12 mouse cellular contexts compared by ENCODE assay signal in the genomic region with DNA sequence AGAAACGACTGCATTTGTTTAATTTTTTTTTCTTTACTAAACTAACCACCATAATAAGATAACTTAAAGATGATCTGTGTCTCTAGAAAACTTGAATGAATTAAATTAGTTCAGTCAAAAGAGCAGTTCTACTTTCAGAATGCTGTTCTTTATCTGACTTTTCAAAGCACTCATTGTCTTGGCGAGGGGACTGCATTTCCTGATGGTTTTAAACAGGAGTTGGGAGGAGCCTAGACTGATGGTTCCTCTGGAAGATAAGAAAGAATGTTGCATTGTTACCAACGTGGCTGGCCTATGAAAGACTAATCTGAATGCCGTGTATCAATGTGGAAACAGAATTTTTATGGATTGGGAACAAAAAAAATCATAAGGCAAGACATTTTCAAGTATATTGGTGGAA. TPM values are rescaled to one million over a fixed set of nuclear protein-coding genes. Genes with fewer than 3 reads are reported as not detected.
DNase-seq lines count a peak whose midpoint lies in the region; ATAC-seq and TF ChIP-seq lines count a peak whose summit lies in the region.
"Had no signal": no experiment of that assay in that cellular context is flagged by ENCODE, and none has a peak within 500 bp of the region (broad histone marks: within the 10 kb centered on the region; RNA-seq: fewer than 3 reads in every experiment).

No protein-coding gene starts in this region.

- no peaks in the 10 kb centered on the region for H3K9me3 ChIP-seq in hindbrain, embryonic 14.5 days (ENCODE audit: control insufficient read depth, low read length)
- no peaks in the 10 kb centered on the region for H3K9me3 ChIP-seq in hindbrain, embryonic 11.5 days (ENCODE audit: control insufficient read depth, low read length)
- no peaks in the 10 kb centered on the region for H3K9me3 ChIP-seq in ES-Bruce4 (replicated peaks; ENCODE audit: control insufficient read depth, insufficient read depth, low read length, poor library complexity, severe bottlenecking)
- no peaks in the 10 kb centered on the region for H3K9me3 ChIP-seq in intestine, embryonic 16.5 days (ENCODE audit: control insufficient read depth, low read length)

- no peak overlapping the region for H3K4me2 ChIP-seq in hindbrain, embryonic 14.5 days (replicated peaks)
- no peak overlapping the region for H3K4me2 ChIP-seq in hindbrain, embryonic 11.5 days (replicated peaks; ENCODE audit: low read depth, low read length)
- no peak overlapping the region for H3K4me2 ChIP-seq in intestine, embryonic 16.5 days (ENCODE audit: low read depth, low read length)

- no peak for ATAC-seq in hindbrain, embryonic 14.5 days (ENCODE audit: low FRiP score)
- ATAC-seq in hindbrain, embryonic 11.5 days (ENCODE audit: low FRiP score), result no peak
- ATAC-seq in intestine, embryonic 16.5 days, result 0 out of 2 replicates have a peak, but pooled peaks have one; percentile 52
- ATAC-seq in inflammation-experienced regulatory T-cells, adult 6 months, result no peak

- TF ChIP-seq EP300 in ES-Bruce4 (IDR thresholded peaks at IDR 0.05; ENCODE audit: insufficient read depth, low read depth, low read length), result no peak

- no peaks in the 10 kb centered on the region for H3K27me3 ChIP-seq in hindbrain, embryonic 14.5 days (ENCODE audit: control insufficient read depth, insufficient read depth, low read length)
- H3K27me3 ChIP-seq in hindbrain, embryonic 11.5 days (ENCODE audit: control insufficient read depth, insufficient read depth, low read length), result no peaks in the 10 kb centered on the region
- H3K27me3 ChIP-seq in ES-Bruce4 (ENCODE audit: control insufficient read depth, insufficient read depth, low read length, poor library complexity, severe bottlenecking), result no peaks in the 10 kb centered on the region
- H3K27me3 ChIP-seq in intestine, embryonic 16.5 days (replicated peaks; ENCODE audit: control insufficient read depth, insufficient read depth, low read length), result no peaks in the 10 kb centered on the region

- TF ChIP-seq CTCF in ES-Bruce4 (IDR thresholded peaks at IDR 0.05; ENCODE audit: low read depth, low read length), result no peak

- 5% methylated on average over 4 of the region's 4 CpGs for WGBS in hindbrain, embryonic 14.5 days
- WGBS in hindbrain, embryonic 11.5 days, result 15% methylated on average over 4 of the region's 4 CpGs
- WGBS in intestine, embryonic 16.5 days, result 15% methylated on average over 4 of the region's 4 CpGs

- H3K4me1 ChIP-seq in hindbrain, embryonic 14.5 days (replicated peaks; ENCODE audit: control insufficient read depth, insufficient read depth, low read length), result peaks cover 39% of the 10 kb centered on the region
- peaks cover 5% of the 10 kb centered on the region; the same call in 1 of the 2 replicates for H3K4me1 ChIP-seq in hindbrain, embryonic 11.5 days (replicated peaks; ENCODE audit: control insufficient read depth, insufficient read depth, low read length)
- peaks cover 12% of the 10 kb centered on the region for H3K4me1 ChIP-seq in ES-Bruce4 (ENCODE audit: control insufficient read depth, insufficient read depth, low read length)
- peaks cover 51% of the 10 kb centered on the region for H3K4me1 ChIP-seq in intestine, embryonic 16.5 days (ENCODE audit: control insufficient read depth, insufficient read depth, low read length)

- no peaks in the 10 kb centered on the region for H3K36me3 ChIP-seq in hindbrain, embryonic 14.5 days (replicated peaks; ENCODE audit: control insufficient read depth, insufficient read depth)
- no peaks in the 10 kb centered on the region for H3K36me3 ChIP-seq in hindbrain, embryonic 11.5 days (ENCODE audit: control insufficient read depth, insufficient read depth, low read length)
- 0 out of 2 replicates have a peak, but pooled peaks cover 4% of the 10 kb centered on the region for H3K36me3 ChIP-seq in ES-Bruce4 (ENCODE audit: control insufficient read depth, insufficient read depth, low read length, poor library complexity, severe bottlenecking)
- no peaks in the 10 kb centered on the region for H3K36me3 ChIP-seq in intestine, embryonic 16.5 days (ENCODE audit: control insufficient read depth, insufficient read depth, low read length)

- H3K27ac ChIP-seq in hindbrain, embryonic 14.5 days, result 0 out of 2 replicates have a peak overlapping the region, but pooled peaks have one; percentile 26
- H3K27ac ChIP-seq in hindbrain, embryonic 11.5 days (ENCODE audit: low read depth, low read length), result no peak overlapping the region
- peak overlapping the region; percentile 73 for H3K27ac ChIP-seq in ES-Bruce4 (ENCODE audit: insufficient read depth, low read length)
- H3K27ac ChIP-seq in intestine, embryonic 16.5 days (ENCODE audit: low read length), result peak overlapping the region; percentile 46; the same call in 1 of the 2 replicates

- no peak overlapping the region for H3K4me3 ChIP-seq in hindbrain, embryonic 14.5 days (replicated peaks; ENCODE audit: low read length)
- H3K4me3 ChIP-seq in hindbrain, embryonic 11.5 days (ENCODE audit: low read depth, low read length), result no peak overlapping the region
- H3K4me3 ChIP-seq in ES-Bruce4 (ENCODE audit: low read depth, low read length), result no peak overlapping the region
- no peak overlapping the region for H3K4me3 ChIP-seq in intestine, embryonic 16.5 days (ENCODE audit: low read length)

- no peak for TF ChIP-seq POLR2A in ES-Bruce4 (IDR thresholded peaks at IDR 0.05; ENCODE audit: insufficient read depth, low read length)

- no peak for DNase-seq in hindbrain, embryonic 14.5 days (ENCODE audit: low spot score)
- no peak for DNase-seq in hindbrain, embryonic 11.5 days (ENCODE audit: low spot score)
- peak; percentile 39 for DNase-seq in 416B (ENCODE audit: low read depth)
- DNase-seq in left cerebral cortex, adult 18-20 months (ENCODE audit: low spot score in 2 of 2), result no peak
- DNase-seq: adrenal gland, postnatal 10 days; cerebellum, adult 11-12 months; kidney, postnatal 4 days; midbrain, embryonic 14.5 days; spleen, adult 18-20 months had no signal

- no peak overlapping the region for H3K9ac ChIP-seq in hindbrain, embryonic 14.5 days
- no peak overlapping the region for H3K9ac ChIP-seq in hindbrain, embryonic 11.5 days (ENCODE audit: low read depth, low read length)
- no peak overlapping the region for H3K9ac ChIP-seq in ES-Bruce4 (ENCODE audit: low read depth, poor library complexity, severe bottlenecking)
- no peak overlapping the region for H3K9ac ChIP-seq in intestine, embryonic 16.5 days (ENCODE audit: low read depth, low read length)

RNA-seq across cellular contexts. Expression of gene Spin1, which starts 20.1 kb away (rescaled TPM):
- polyA plus RNA-seq in hindbrain, embryonic 14.5 days (2014; fragmentation: Nextera tagmentation; extraction: Ambion mirVana), result 172 and 194 TPM in 2 replicates
- polyA plus RNA-seq in hindbrain, embryonic 11.5 days (2014; fragmentation: Nextera tagmentation; extraction: Ambion mirVana), result 102 and 108 TPM in 2 replicates
- 72.0 and 72.3 TPM in 2 replicates for polyA plus RNA-seq in ES-Bruce4 (2011; ENCODE audit: insufficient read depth, insufficient read length, low read depth, missing spikeins)
- 52.3 and 54.4 TPM in 2 replicates for polyA plus RNA-seq in intestine, embryonic 16.5 days (2015; fragmentation: Nextera tagmentation; extraction: Ambion mirVana)
- 10 to 100 TPM; 38.9 to 41.7 (median 40.0) TPM for polyA plus RNA-seq in inflammation-experienced regulatory T-cells, adult 6 months (2017; shearing (Covaris generic))
- total RNA-seq in left cerebral cortex, adult 18-20 months (2021), result 100 to 1,000 TPM; 171 to 183 TPM

RNA-seq across cellular contexts. Expression of gene Nxnl2, which starts 50.1 kb away (rescaled TPM):
- polyA plus RNA-seq in hindbrain, embryonic 14.5 days (2014; fragmentation: Nextera tagmentation; extraction: Ambion mirVana), result 3.0 and 3.3 TPM in 2 replicates
- polyA plus RNA-seq in hindbrain, embryonic 11.5 days (2014; fragmentation: Nextera tagmentation; extraction: Ambion mirVana), result 0.39 and 0.43 TPM in 2 replicates
- polyA plus RNA-seq in ES-Bruce4 (2011; ENCODE audit: insufficient read depth, insufficient read length, low read depth, missing spikeins), result 2.4 and 2.6 TPM in 2 replicates
- polyA plus RNA-seq in intestine, embryonic 16.5 days (2015; fragmentation: Nextera tagmentation; extraction: Ambion mirVana), result 1.9 and 2.4 TPM in 2 replicates
- under 1 TPM in 1 of 3 experiments, not detected in 2; 0.69 TPM for polyA plus RNA-seq in inflammation-experienced regulatory T-cells, adult 6 months (2017; shearing (Covaris generic))
- under 1 TPM in 1 of 2 experiments, not detected in 1; 0.26 TPM for total RNA-seq in left cerebral cortex, adult 18-20 months (2021)
